Mouse (Mus musculus) kidney, adult 2 months (tissue): Measurements from ENCODE around the gene Chdh.

Experiments
- CTCF ChIP-seq: fragments of 200-500 bp; conservative IDR thresholded peaks from 2 replicates; pipeline ENCODE4 v1.5.1; 2011; ENCODE audit warnings: low read depth, mild to moderate bottlenecking, control low read depth, low read length, moderate library complexity, mixed read lengths; ENCODE audit not compliant: insufficient read depth, insufficient read length
- POLR2A ChIP-seq: fragments of 200-500 bp; IDR thresholded peaks from one replicate; pipeline ENCODE4 v1.6.1; 2011; ENCODE audit warnings: low read depth, low read length, control low read depth

GRCm38 (mm10) chr14:30045704-30046220 lies 36.9 kb downstream of the Chdh start:
- TF ChIP-seq CTCF, result no peak
- no peak for TF ChIP-seq POLR2A
